Mouse (Mus musculus): ENCODE data around the gene Srgap3. TPM values are rescaled to one million over a fixed set of nuclear protein-coding genes. Genes with fewer than 3 reads are reported as not detected.

Gene Srgap3
- total and polyA plus RNA-seq, 3 experiments = 3.2 to 21.2 (median 14.3) TPM

- DNase-seq = peak; percentile 52
Observed at GRCm38 (mm10) chr6:112686485-112686884, 260.6 kb downstream of the Srgap3 start.

- DNase-seq = no peak
Observed at GRCm38 (mm10) chr6:112684065-112684464, 263.0 kb downstream of the Srgap3 start.

Other genes with a start within 250 kb of the Srgap3 start
- gene Thumpd3, start 99.0 kb upstream of the Srgap3 start, total RNA-seq (2021) = 10 to 100 TPM; 32.7 to 35.2 TPM
- 2.8 and 3.0 TPM in 2 replicates for gene Thumpd3, start 99.0 kb upstream of the Srgap3 start, polyA plus RNA-seq (2012; rRNA removed)
- 10 to 100 TPM; 72.0 to 96.9 TPM for gene Setd5, start 130.1 kb upstream of the Srgap3 start, total RNA-seq (2021)
- 22.8 and 24.3 TPM in 2 replicates for gene Setd5, start 130.1 kb upstream of the Srgap3 start, polyA plus RNA-seq (2012; rRNA removed)
- gene Lhfpl4, start 248.1 kb upstream of the Srgap3 start, total RNA-seq (2021) = 1 to 10 TPM; 2.3 to 5.4 TPM
- gene Lhfpl4, start 248.1 kb upstream of the Srgap3 start, polyA plus RNA-seq (2012; rRNA removed) = 3.8 and 5.5 TPM in 2 replicates

Measured in adrenal gland, adult 2 months (tissue).